Mouse (Mus musculus) CD4-positive, CD25-positive, alpha-beta regulatory T cell, adult 2 months (primary cell): ENCODE measurements at regions not wholly inside any gene's neighbourhood (a gene's known extent, or its start where the extent isn't known, plus 50 kb on each side); places are given as distances from the start of the nearest gene placed in this dataset.
"Not testable (repeated sequence)": the region's sequence is repeated elsewhere in the genome, so short reads cannot be mapped to it uniquely, and the experiment has no call there.

Source experiments
- DNase-seq: peaks from one replicate; pipeline ENCODE4 v3.0.0-alpha.2; 2012; ENCODE audit warnings: low read depth, low spot score

GRCm38 (mm10) chr17:85886237-85886636, 198.2 kb upstream of the Six2 start:
- no peak for DNase-seq

- no peak for DNase-seq
Observed at GRCm38 (mm10) chr17:85881636-85882170, 193.6 kb upstream of the Six2 start.

GRCm38 (mm10) chr17:85881046-85881445, 193.0 kb upstream of the Six2 start:
- no peak for DNase-seq

GRCm38 (mm10) chr17:85877426-85877825, 189.4 kb upstream of the Six2 start:
- peak; percentile 67 for DNase-seq

- DNase-seq = no peak
Observed at GRCm38 (mm10) chr17:85876853-85877252, 188.8 kb upstream of the Six2 start.

- DNase-seq = peak; percentile 51
Observed at GRCm38 (mm10) chr17:85873853-85874586, 185.9 kb upstream of the Six2 start.

- no peak for DNase-seq
Observed at GRCm38 (mm10) chr17:85872903-85873413, 184.9 kb upstream of the Six2 start.

- no peak for DNase-seq
Observed at GRCm38 (mm10) chr17:85870406-85870805, 182.3 kb upstream of the Six2 start.

GRCm38 (mm10) chr17:85869179-85869578, 181.1 kb upstream of the Six2 start:
- no peak for DNase-seq

GRCm38 (mm10) chr17:85867945-85868616, 180.0 kb upstream of the Six2 start:
- no peak for DNase-seq

GRCm38 (mm10) chr17:85866581-85866980, 178.5 kb upstream of the Six2 start:
- no peak for DNase-seq

- DNase-seq = no peak
Observed at GRCm38 (mm10) chr17:85865940-85866339, 177.9 kb upstream of the Six2 start.

- DNase-seq = no peak
Observed at GRCm38 (mm10) chr17:85861328-85861727, 173.3 kb upstream of the Six2 start.

GRCm38 (mm10) chr17:85860797-85861196, 172.7 kb upstream of the Six2 start:
- no peak for DNase-seq

GRCm38 (mm10) chr17:85859926-85860707, 172.0 kb upstream of the Six2 start:
- no peak for DNase-seq

GRCm38 (mm10) chr17:85858516-85858915, 170.4 kb upstream of the Six2 start:
- no peak for DNase-seq

GRCm38 (mm10) chr17:85857705-85858472, 169.8 kb upstream of the Six2 start:
- DNase-seq = no peak

- not testable (repeated sequence) for DNase-seq
Observed at GRCm38 (mm10) chr17:85856894-85857293, 168.8 kb upstream of the Six2 start.

GRCm38 (mm10) chr17:85853156-85853555, 165.1 kb upstream of the Six2 start:
- no peak for DNase-seq

GRCm38 (mm10) chr17:85848526-85848925, 160.5 kb upstream of the Six2 start:
- no peak for DNase-seq

- no peak for DNase-seq
Observed at GRCm38 (mm10) chr17:85847756-85848155, 159.7 kb upstream of the Six2 start.
